Mouse (Mus musculus) intestine, embryonic 16.5 days (tissue): Measurements from ENCODE around the gene Rad23b. TPM values are rescaled to one million over a fixed set of nuclear protein-coding genes. Genes with fewer than 3 reads are reported as not detected.

ENCODE experiments used
- ATAC-seq: fragments of 200-750 bp; cut with Nextera tagmentation; 2 replicates; pipeline ENCODE4 v1.8.0; 2017; ENCODE audit warnings: moderate TSS enrichment, moderate library complexity
- H3K27ac ChIP-seq: fragments of 300-500 bp; sonication (generic); 2 replicates; pipeline ENCODE4 v1.5.1; 2014; ENCODE audit warnings: mild to moderate bottlenecking, low read length
- H3K27me3 ChIP-seq: fragments of 300-500 bp; sonication (generic); replicated peaks from 2 replicates; pipeline ENCODE4 v1.6.1; 2014; ENCODE audit warnings: low read length, control low read depth, mixed read lengths; ENCODE audit not compliant: control insufficient read depth, insufficient read depth
- H3K36me3 ChIP-seq: fragments of 300-500 bp; sonication (generic); 2 replicates; pipeline ENCODE4 v1.6.1; 2014; ENCODE audit warnings: low read length, control low read depth; ENCODE audit not compliant: control insufficient read depth, insufficient read depth
- H3K4me1 ChIP-seq: fragments of 300-500 bp; sonication (generic); 2 replicates; pipeline ENCODE4 v1.6.1; 2014; ENCODE audit warnings: low read length, control low read depth, mixed read lengths; ENCODE audit not compliant: control insufficient read depth, insufficient read depth
- H3K4me2 ChIP-seq: fragments of 300-500 bp; sonication (generic); 2 replicates; pipeline ENCODE4 v1.6.1; 2014; ENCODE audit warnings: low read depth, low read length, control low read depth
- H3K4me3 ChIP-seq: fragments of 300-500 bp; sonication (generic); 2 replicates; pipeline ENCODE4 v1.5.1; 2014; ENCODE audit warnings: mild to moderate bottlenecking, low read length
- H3K9ac ChIP-seq: fragments of 300-500 bp; sonication (generic); 2 replicates; pipeline ENCODE4 v1.6.1; 2014; ENCODE audit warnings: low read depth, low read length
- H3K9me3 ChIP-seq: fragments of 300-500 bp; sonication (generic); 2 replicates; pipeline ENCODE4 v1.6.1; 2016; ENCODE audit warnings: low read length, control low read depth; ENCODE audit not compliant: control insufficient read depth
- WGBS: fragments of 180-500 bp; shearing (Covaris S2); extraction: QIAGEN DNeasy Blood & Tissue Kit; methylation state at CpG from one replicate; pipeline ENCODE4 v1.1.7; 2014; 5-methylcytosine and 5-hydroxymethylcytosine counted together
- polyA plus RNA-seq: library from polyadenylated mRNA; unstranded; fragments of >200 nt; fragmentation: Nextera tagmentation; extraction: Ambion mirVana; gene quantifications from 2 replicates; pipeline ENCODE4 v1.2.1, GENCODE M21; 2015

The Rad23b gene
- polyA plus RNA-seq, 1 experiment from 2014 or later: 60.0 TPM

- H3K27ac ChIP-seq: no peak overlapping the region
- no peaks in the 10 kb centered on the region for H3K9me3 ChIP-seq
- no peaks in the 10 kb centered on the region for H3K27me3 ChIP-seq
- ATAC-seq: no peak
- WGBS: 87% methylated on average over 2 of the region's 2 CpGs
- no peak overlapping the region for H3K9ac ChIP-seq
- peaks cover 22% of the 10 kb centered on the region; the same call in 1 of the 2 replicates for H3K36me3 ChIP-seq
- no peak overlapping the region for H3K4me2 ChIP-seq
- no peaks in the 10 kb centered on the region for H3K4me1 ChIP-seq
- no peak overlapping the region for H3K4me3 ChIP-seq
Observed at GRCm38 (mm10) chr4:55382350-55382749, 32.5 kb downstream of the Rad23b start.

DNA sequence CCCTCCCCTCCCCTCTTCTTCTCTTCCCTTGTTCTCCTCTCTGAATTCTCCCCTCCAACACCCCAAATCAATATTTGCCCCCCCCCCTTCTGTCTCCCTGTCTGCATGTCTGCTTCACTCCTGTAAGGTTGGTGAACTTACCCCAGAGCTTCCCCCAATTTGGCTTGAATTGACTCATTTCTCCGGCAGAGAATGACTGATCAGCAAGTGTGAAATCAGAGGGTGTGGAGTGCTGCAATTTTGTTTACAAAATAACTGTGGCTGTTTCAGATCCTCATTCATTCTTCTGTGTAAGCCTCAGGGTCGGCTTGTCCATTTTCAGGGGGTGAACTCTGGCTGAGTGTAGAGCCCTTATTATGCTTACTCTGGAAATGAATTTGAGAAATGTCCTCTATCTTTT lies 36.9 kb downstream of the Rad23b start:
- H3K9me3 ChIP-seq: no peaks in the 10 kb centered on the region
- no peaks in the 10 kb centered on the region for H3K27me3 ChIP-seq
- H3K36me3 ChIP-seq: peaks cover 19% of the 10 kb centered on the region; the same call in 1 of the 2 replicates
- no peak overlapping the region for H3K9ac ChIP-seq
- no peak overlapping the region for H3K4me3 ChIP-seq
- WGBS: 73% methylated on average over 2 of the region's 2 CpGs
- ATAC-seq: no peak
- H3K27ac ChIP-seq: no peak overlapping the region
- H3K4me1 ChIP-seq: no peaks in the 10 kb centered on the region
- no peak overlapping the region for H3K4me2 ChIP-seq

DNA sequence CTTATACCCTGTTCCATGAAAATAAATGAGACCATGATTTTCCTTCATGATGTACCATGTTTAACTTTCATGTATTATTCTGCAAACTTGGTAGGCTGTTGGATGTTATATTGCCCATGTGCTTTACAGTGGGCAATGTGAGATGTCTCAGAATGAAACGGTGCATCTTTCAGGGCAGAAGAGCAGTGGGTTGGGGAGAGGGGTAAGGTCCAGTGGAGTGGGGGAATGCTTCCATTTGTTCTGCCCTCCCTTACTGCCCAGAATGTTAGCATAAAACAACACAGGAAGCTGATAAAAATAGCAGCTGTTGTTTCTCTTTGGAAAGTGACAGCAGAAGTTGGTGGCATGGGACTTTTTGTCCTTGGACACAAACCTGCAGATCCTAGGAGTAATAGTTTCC lies 41.6 kb downstream of the Rad23b start:
- 0 out of 2 replicates have a peak, but pooled peaks cover under 1% of the 10 kb centered on the region for H3K36me3 ChIP-seq
- H3K4me1 ChIP-seq: no peaks in the 10 kb centered on the region
- no peak overlapping the region for H3K4me2 ChIP-seq
- H3K9me3 ChIP-seq: no peaks in the 10 kb centered on the region
- no peak for ATAC-seq
- no peak overlapping the region for H3K4me3 ChIP-seq
- H3K27me3 ChIP-seq: no peaks in the 10 kb centered on the region
- no peak overlapping the region for H3K9ac ChIP-seq
- H3K27ac ChIP-seq: no peak overlapping the region
- WGBS: 83% methylated on average over 1 of the region's 1 CpGs

- ATAC-seq: no peak
- Histone ChIP-seq H3K4me1 (no peaks in the 10 kb centered on the region), H3K27ac (no peak overlapping the region), H3K9me3 (no peaks in the 10 kb centered on the region), H3K36me3 (no peaks in the 10 kb centered on the region), H3K9ac (no peak overlapping the region), H3K4me3 (no peak overlapping the region), H3K4me2 (no peak overlapping the region), H3K27me3 (no peaks in the 10 kb centered on the region)
- 93% methylated on average over 7 of the region's 7 CpGs for WGBS
Observed at GRCm38 (mm10) chr4:55392445-55392844, 42.6 kb downstream of the Rad23b start.

DNA sequence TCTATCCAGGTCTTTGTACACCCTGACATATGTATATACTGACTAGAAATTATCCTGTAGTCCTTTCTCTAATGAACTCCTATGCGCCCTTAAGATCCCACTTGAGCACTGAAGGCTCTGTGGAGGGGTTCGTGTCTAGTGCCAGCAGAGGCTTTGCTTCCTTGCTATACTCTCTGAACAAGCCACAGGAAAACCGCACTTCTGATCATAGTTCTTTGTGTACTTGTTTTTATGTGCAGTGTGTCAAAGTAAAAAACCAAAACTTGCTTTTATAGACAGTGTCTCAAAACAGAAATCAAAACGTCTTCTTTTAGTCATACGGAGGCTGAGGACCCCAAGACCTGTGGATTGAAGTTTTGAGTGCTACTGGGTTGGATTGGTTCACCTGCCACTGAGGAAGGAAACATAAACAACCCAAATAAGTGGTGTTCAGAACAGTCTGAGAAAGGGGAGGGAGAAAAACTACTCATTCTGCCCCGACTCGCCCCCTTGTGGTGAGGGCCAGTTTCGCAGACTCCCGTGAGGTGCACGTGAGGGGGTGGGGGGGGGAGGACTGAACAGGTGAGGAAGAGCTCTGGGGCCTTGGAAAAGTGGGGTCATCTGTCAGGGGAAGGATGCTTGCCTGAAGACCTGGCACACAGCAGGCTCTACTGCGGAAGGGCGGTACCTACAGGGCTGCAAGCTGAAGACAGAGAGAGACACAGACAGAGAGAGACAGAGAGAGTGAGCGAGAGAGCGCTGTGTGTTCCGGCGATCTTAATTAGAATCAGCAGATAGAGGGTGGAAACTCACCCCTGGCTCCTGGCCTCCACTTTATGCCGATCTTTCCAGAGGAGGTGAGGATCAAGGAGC lies 48.3 kb downstream of the Rad23b start:
- no peaks in the 10 kb centered on the region for H3K36me3 ChIP-seq
- H3K27ac ChIP-seq: no peak overlapping the region
- peak overlapping the region; percentile 4 for H3K4me3 ChIP-seq
- peaks cover 5% of the 10 kb centered on the region for H3K4me1 ChIP-seq
- 0 out of 2 replicates have a peak overlapping the region, but pooled peaks have one; percentile 27 for H3K9ac ChIP-seq
- ATAC-seq: peak; percentile 59
- 37% methylated on average over 17 of the region's 17 CpGs for WGBS
- no peaks in the 10 kb centered on the region for H3K27me3 ChIP-seq
- peaks cover 7% of the 10 kb centered on the region; the same call in 1 of the 2 replicates for H3K9me3 ChIP-seq
- H3K4me2 ChIP-seq: peak overlapping the region; percentile 33

DNA sequence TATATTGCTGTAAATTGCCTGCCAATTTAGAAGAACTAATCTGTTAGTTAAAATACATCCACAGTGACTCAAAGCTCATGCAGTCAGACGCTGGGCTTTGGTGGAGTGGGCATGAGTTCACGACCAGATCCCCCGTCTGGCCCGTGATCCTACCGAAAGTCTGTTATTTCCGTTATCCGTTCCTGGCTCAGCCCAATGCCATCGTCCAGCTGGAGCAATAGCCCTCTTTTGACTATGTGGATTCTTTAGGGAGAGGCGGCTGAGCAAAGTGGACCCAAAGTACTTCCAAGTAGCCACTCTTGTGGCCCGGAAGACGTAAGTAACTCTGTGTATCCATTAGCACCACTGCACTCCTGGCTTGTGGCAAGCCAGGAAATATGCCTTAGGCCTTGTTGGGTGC lies 49.1 kb downstream of the Rad23b start:
- Histone ChIP-seq H3K4me3 (peak overlapping the region; percentile 4; the same call in 1 of the 2 replicates), H3K36me3 (no peaks in the 10 kb centered on the region), H3K4me2 (peak overlapping the region; percentile 33), H3K9ac (no peak overlapping the region), H3K27me3 (no peaks in the 10 kb centered on the region), H3K27ac (no peak overlapping the region), H3K9me3 (peaks cover 7% of the 10 kb centered on the region; the same call in 1 of the 2 replicates), H3K4me1 (peaks cover 5% of the 10 kb centered on the region)
- no peak; the same call in 1 of the 2 replicates for ATAC-seq
- WGBS: 62% methylated on average over 11 of the region's 11 CpGs

- Histone ChIP-seq H3K36me3 (no peaks in the 10 kb centered on the region), H3K4me2 (no peak overlapping the region), H3K27me3 (no peaks in the 10 kb centered on the region), H3K9me3 (peaks cover 7% of the 10 kb centered on the region; the same call in 1 of the 2 replicates), H3K4me3 (no peak overlapping the region), H3K9ac (no peak overlapping the region), H3K4me1 (no peaks in the 10 kb centered on the region), H3K27ac (no peak overlapping the region)
- no peak for ATAC-seq
- 67% methylated on average over 3 of the region's 3 CpGs for WGBS
Observed at GRCm38 (mm10) chr4:55405329-55405728, 55.5 kb downstream of the Rad23b start.

- H3K36me3 ChIP-seq: no peaks in the 10 kb centered on the region
- no peak overlapping the region for H3K4me2 ChIP-seq
- 90% methylated on average over 1 of the region's 1 CpGs for WGBS
- H3K4me1 ChIP-seq: no peaks in the 10 kb centered on the region
- H3K4me3 ChIP-seq: no peak overlapping the region
- H3K9ac ChIP-seq: no peak overlapping the region
- ATAC-seq: no peak
- H3K27ac ChIP-seq: no peak overlapping the region
- no peaks in the 10 kb centered on the region for H3K27me3 ChIP-seq
- peaks cover 3% of the 10 kb centered on the region; the same call in 1 of the 2 replicates for H3K9me3 ChIP-seq
Observed at GRCm38 (mm10) chr4:55406558-55406957, 56.7 kb downstream of the Rad23b start.

DNA sequence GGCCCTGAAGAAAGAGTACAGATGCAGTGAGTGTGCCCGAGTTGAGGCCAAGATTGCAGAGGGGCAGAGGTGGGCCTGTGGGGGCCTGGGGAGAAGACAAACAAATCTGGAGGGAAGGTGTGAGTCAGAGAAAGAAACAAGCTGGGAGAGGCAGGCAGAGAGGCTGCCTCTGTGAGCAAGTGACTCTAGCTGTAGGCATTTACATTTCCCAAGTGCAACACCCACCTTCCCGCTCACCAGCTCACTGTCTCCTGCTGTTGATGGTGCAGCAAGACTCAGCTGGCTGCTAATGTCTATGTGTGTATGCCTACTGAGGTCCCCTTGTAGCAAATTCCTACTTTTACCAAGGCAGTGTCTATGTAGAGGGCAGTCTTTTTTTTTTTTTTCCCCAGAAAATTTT lies 58.2 kb downstream of the Rad23b start:
- Histone ChIP-seq H3K9ac (no peak overlapping the region), H3K27ac (no peak overlapping the region), H3K36me3 (no peaks in the 10 kb centered on the region), H3K4me2 (no peak overlapping the region), H3K27me3 (no peaks in the 10 kb centered on the region), H3K4me1 (no peaks in the 10 kb centered on the region), H3K4me3 (no peak overlapping the region), H3K9me3 (no peaks in the 10 kb centered on the region)
- 66% methylated on average over 2 of the region's 2 CpGs for WGBS
- ATAC-seq: no peak
